Mouse (Mus musculus) liver, embryonic 14.5 days (tissue): ENCODE measurements around the gene Cog6. TPM values are rescaled to one million over a fixed set of nuclear protein-coding genes. Genes with fewer than 3 reads are reported as not detected.

ENCODE experiments used
- ATAC-seq: fragments of 200-750 bp; cut with Nextera tagmentation; 2 replicates; pipeline ENCODE4 v1.8.0; 2017; ENCODE audit warnings: moderate number of reproducible peaks, mild to moderate bottlenecking, moderate library complexity; ENCODE audit not compliant: insufficient read depth
- DNase-seq, 3 experiments: peaks; one replicate each; pipeline ENCODE4 v3.0.0-alpha.2; 2012 to 2013; ENCODE audit warnings: low read depth in 3 of 3, low spot score in 3 of 3
- H3K27ac ChIP-seq: fragments of 300-500 bp; sonication (generic); 2 replicates; pipeline ENCODE4 v1.5.1; 2014; ENCODE audit warnings: moderate library complexity, mild to moderate bottlenecking, control low read depth, inconsistent platforms
- H3K27me3 ChIP-seq: fragments of 300-500 bp; sonication (generic); 2 replicates; pipeline ENCODE4 v1.6.1; 2014; ENCODE audit warnings: mild to moderate bottlenecking, low read length, moderate library complexity; ENCODE audit not compliant: control insufficient read depth, insufficient read depth
- H3K36me3 ChIP-seq: fragments of 300-500 bp; sonication (generic); replicated peaks from 2 replicates; pipeline ENCODE4 v1.6.1; 2014; ENCODE audit warnings: low read depth; ENCODE audit not compliant: control insufficient read depth, insufficient read depth
- H3K4me1 ChIP-seq, 2 experiments: fragments of 200-500 bp in 1 of 2; fragments of 300-500 bp in 1 of 2; sonication (generic) in 1 of 2; replicated peaks; 2 replicates each; pipeline ENCODE4 v1.6.1; 2012 to 2014; ENCODE audit warnings: antibody characterized with exemption in 1 of 2, inconsistent platforms in 1 of 2, low read length in 1 of 2; ENCODE audit not compliant: control insufficient read depth in 2 of 2, insufficient read depth in 2 of 2
- H3K4me2 ChIP-seq: fragments of 300-500 bp; sonication (generic); 2 replicates; pipeline ENCODE4 v1.6.1; 2014; ENCODE audit warnings: low read depth, mild to moderate bottlenecking, control low read depth, moderate library complexity
- H3K4me3 ChIP-seq, 2 experiments: fragments of 200-500 bp in 1 of 2; fragments of 300-500 bp in 1 of 2; sonication (generic) in 1 of 2; 2 replicates each; pipeline ENCODE4 v1.5.1; 2012 to 2014; ENCODE audit warnings: low read depth in 2 of 2, low read length in 2 of 2, mild to moderate bottlenecking in 2 of 2, control low read depth in 1 of 2, inconsistent platforms in 1 of 2, moderate library complexity in 1 of 2; ENCODE audit not compliant: insufficient read depth in 1 of 2
- H3K9ac ChIP-seq: fragments of 300-500 bp; sonication (generic); replicated peaks from 2 replicates; pipeline ENCODE4 v1.6.1; 2014; ENCODE audit warnings: mild to moderate bottlenecking, control low read depth, moderate library complexity
- H3K9me3 ChIP-seq: fragments of 300-500 bp; sonication (generic); 2 replicates; pipeline ENCODE4 v1.6.1; 2016; ENCODE audit warnings: low read length, mixed read lengths; ENCODE audit not compliant: control insufficient read depth
- CTCF ChIP-seq: IDR thresholded peaks from 2 replicates; pipeline ENCODE4 v1.5.1; 2016; ENCODE audit warnings: antibody characterized with exemption, low read depth, control low read depth
- EP300 ChIP-seq: IDR thresholded peaks from 2 replicates; pipeline ENCODE4 v1.6.1; 2016; ENCODE audit warnings: antibody characterized with exemption, low read depth
- WGBS: fragments of 180-500 bp; shearing (Covaris S2); extraction: QIAGEN DNeasy Blood & Tissue Kit; methylation state at CpG from one replicate; pipeline ENCODE4 v1.1.7; 2014; ENCODE audit not compliant: insufficient replicate concordance; 5-methylcytosine and 5-hydroxymethylcytosine counted together
- polyA plus RNA-seq, 2 experiments: library from polyadenylated mRNA; depleted of rRNA in 1 of 2; stranded (reverse) in 1 of 2; unstranded in 1 of 2; fragments of >200 nt; fragmentation: Nextera tagmentation in 1 of 2; extraction: Ambion mirVana in 1 of 2; gene quantifications; 2 replicates each; pipeline versions ENCODE4 v1.2.1 to v1.2.3; 2012 to 2014

Gene Cog6
- polyA plus RNA-seq, 2 experiments, result 7.3 to 15.5 TPM

DNA sequence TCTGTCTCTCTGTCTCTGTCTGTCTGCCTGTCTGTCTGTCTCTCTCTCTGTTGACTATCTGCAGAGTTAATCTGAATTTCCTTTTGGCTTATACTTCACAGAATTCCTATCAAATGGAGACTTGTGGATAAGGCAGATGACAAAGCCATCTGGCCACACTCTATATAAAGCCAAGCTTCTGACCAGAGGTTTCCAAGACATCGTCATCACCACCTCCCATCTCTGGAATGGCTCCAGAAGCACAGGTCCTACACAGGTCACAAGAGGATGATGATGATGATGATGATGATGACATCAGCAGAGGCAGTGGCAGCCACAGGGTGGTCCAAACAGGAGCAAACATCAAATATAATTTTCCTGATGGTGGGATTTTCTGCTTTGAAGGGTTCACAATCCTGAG is 63.2 kb downstream of the Cog6 start:
- DNase-seq (no peak), ATAC-seq (no peak)
- Histone ChIP-seq H3K4me1 (peaks cover 0 to 7% of the 10 kb centered on the region in 2 experiments; a peak in 1 of 4 replicates), H3K9ac (no peak overlapping the region), H3K27me3 (no peaks in the 10 kb centered on the region), H3K36me3 (no peaks in the 10 kb centered on the region), H3K9me3 (no peaks in the 10 kb centered on the region), H3K4me3 (no peak overlapping the region), H3K27ac (no peak overlapping the region), H3K4me2 (no peak overlapping the region)
- WGBS, result 69% methylated on average over 1 of the region's 1 CpGs
- TF ChIP-seq EP300 (no peak), CTCF (no peak)

DNA sequence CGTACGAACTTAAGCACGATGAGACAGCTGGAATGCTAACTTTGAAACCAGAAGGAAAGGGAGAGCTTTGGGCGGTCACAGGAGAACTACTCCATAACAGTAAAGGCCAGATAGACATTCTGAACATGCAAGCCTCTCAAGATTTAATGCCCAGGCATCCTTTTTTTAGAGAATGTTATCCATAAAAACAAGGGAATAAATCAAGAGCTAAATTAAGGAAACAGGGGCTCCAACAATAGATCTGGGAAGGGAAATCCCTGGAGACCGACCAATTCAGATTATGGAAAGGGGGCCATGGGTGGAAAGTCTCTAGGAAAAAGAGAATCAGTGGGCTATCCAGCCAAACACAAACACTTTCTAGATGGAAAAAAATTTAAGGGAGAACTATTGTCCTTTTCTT is 68.2 kb downstream of the Cog6 start:
- Histone ChIP-seq H3K9me3 (no peaks in the 10 kb centered on the region), H3K4me3 (no peak overlapping the region), H3K4me2 (no peak overlapping the region), H3K9ac (no peak overlapping the region), H3K27me3 (no peaks in the 10 kb centered on the region), H3K4me1 (no peaks in the 10 kb centered on the region), H3K36me3 (no peaks in the 10 kb centered on the region), H3K27ac (no peak overlapping the region)
- no peak for TF ChIP-seq CTCF
- no peak for TF ChIP-seq EP300
- no peak for ATAC-seq
- WGBS, result 68% methylated on average over 5 of the region's 5 CpGs
- DNase-seq, result no peak

DNA sequence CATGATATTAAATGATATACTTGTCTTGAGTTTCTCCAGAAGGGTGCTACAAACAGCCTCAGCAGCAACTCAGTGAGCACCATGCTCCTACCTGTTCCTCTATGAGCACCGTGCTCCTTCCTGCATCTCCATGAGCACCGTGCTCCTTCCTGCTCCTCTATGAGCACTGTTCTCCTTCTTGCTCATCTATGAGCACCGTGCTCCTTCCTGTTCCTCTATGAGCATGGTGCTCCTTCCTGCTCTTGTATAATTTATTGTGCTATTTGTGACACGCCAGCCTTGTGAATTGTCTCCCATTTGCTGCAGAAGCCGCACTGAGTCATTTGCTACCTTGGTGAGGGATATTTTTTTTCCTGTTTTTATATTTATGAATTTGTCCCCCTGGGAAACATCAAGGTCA is 69.6 kb downstream of the Cog6 start:
- no peaks in the 10 kb centered on the region for H3K9me3 ChIP-seq
- H3K4me1 ChIP-seq, result no peaks in the 10 kb centered on the region
- TF ChIP-seq CTCF (no peak), EP300 (no peak)
- no peak for ATAC-seq
- H3K9ac ChIP-seq, result no peak overlapping the region
- 66% methylated on average over 5 of the region's 5 CpGs for WGBS
- DNase-seq, result no peak
- H3K27ac ChIP-seq, result no peak overlapping the region
- H3K4me2 ChIP-seq, result no peak overlapping the region
- H3K4me3 ChIP-seq, result no peak overlapping the region
- H3K27me3 ChIP-seq, result no peaks in the 10 kb centered on the region
- H3K36me3 ChIP-seq, result no peaks in the 10 kb centered on the region

DNA sequence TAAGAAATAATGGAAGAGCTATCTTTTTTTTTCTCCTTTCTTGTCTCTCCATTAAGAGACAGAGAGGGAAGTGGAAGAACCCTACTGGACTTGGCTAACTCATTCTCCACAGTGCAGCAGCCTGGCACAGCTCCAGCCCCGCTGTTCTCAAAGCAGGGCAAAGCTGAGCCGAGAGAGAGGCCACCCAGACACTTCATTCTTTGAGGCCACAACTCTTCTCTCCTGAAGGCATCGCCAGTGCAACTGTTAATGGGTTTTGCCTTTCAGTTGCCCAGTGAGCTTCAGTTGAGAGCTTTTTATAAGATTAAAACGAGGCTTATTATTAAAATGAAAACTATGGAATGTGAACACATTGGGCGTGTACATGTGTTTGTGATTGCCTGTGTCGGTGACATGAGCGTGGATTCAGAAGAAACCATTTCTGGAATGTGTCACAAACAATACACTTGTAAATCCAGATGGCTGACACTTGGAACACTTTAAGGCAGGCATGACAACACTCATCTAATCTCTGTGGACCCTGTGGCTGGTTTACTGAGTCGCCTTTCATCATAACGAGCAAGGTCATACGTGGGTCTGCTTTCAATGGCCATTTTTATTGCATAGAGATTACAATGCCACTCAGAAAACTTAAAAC is 76.1 kb downstream of the Cog6 start:
- Histone ChIP-seq H3K4me3 (no peak overlapping the region), H3K9ac (no peak overlapping the region), H3K36me3 (no peaks in the 10 kb centered on the region), H3K9me3 (no peaks in the 10 kb centered on the region), H3K27me3 (no peaks in the 10 kb centered on the region), H3K27ac (no peak overlapping the region), H3K4me1 (no peaks in the 10 kb centered on the region), H3K4me2 (no peak overlapping the region)
- ATAC-seq (no peak), DNase-seq (no peak)
- TF ChIP-seq CTCF, result no peak
- TF ChIP-seq EP300, result no peak
- WGBS, result 54% methylated on average over 10 of the region's 10 CpGs

DNA sequence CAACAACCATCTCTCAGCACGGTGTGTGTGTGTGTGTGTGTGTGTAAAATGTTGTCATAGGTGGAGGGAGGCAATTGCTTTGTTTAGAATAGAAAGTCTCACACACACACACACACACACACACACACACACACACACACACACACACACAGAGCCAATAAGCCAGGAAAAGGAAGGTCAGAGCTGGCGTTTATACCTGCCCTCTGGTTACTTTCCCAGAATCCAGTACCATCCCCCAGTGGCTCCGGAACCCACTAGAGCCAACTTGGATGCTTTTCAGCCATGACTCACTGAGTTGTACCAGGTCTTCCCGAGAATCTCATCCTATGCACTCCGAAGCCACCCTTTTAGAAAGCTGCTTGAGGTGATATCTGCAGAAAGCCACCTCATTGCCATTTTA is 78.6 kb downstream of the Cog6 start:
- Histone ChIP-seq H3K9me3 (no peaks in the 10 kb centered on the region), H3K27ac (no peak overlapping the region), H3K9ac (no peak overlapping the region), H3K4me1 (no peaks in the 10 kb centered on the region), H3K4me3 (no peak overlapping the region), H3K4me2 (no peak overlapping the region), H3K27me3 (no peaks in the 10 kb centered on the region), H3K36me3 (no peaks in the 10 kb centered on the region)
- DNase-seq (no peak), ATAC-seq (no peak)
- TF ChIP-seq EP300 (no peak), CTCF (no peak)
- 54% methylated on average over 5 of the region's 5 CpGs for WGBS
